Mouse (Mus musculus): ENCODE measurements around the gene Col23a1.

Col23a1 gene

GRCm38 (mm10) chr11:51485051-51485521 is 195.4 kb downstream of the Col23a1 start:
- no peak for DNase-seq (ENCODE audit: low read depth)

- no peak for DNase-seq (ENCODE audit: low read depth)
Observed at GRCm38 (mm10) chr11:51485775-51486464, 196.2 kb downstream of the Col23a1 start.

- DNase-seq (ENCODE audit: low read depth), result no peak
Observed at GRCm38 (mm10) chr11:51488813-51489212, 199.1 kb downstream of the Col23a1 start.

- no peak for DNase-seq (ENCODE audit: low read depth)
Observed at GRCm38 (mm10) chr11:51493421-51493820, 203.7 kb downstream of the Col23a1 start.

GRCm38 (mm10) chr11:51494178-51494577 is 204.5 kb downstream of the Col23a1 start:
- no peak for DNase-seq (ENCODE audit: low read depth)

- DNase-seq (ENCODE audit: low read depth), result no peak
Observed at GRCm38 (mm10) chr11:51499776-51500175, 210.1 kb downstream of the Col23a1 start.

- DNase-seq (ENCODE audit: low read depth), result no peak
Observed at GRCm38 (mm10) chr11:51502431-51502851, 212.7 kb downstream of the Col23a1 start.

- no peak for DNase-seq (ENCODE audit: low read depth)
Observed at GRCm38 (mm10) chr11:51504946-51505345, 215.2 kb downstream of the Col23a1 start.

GRCm38 (mm10) chr11:51508053-51508452 is 218.3 kb downstream of the Col23a1 start:
- DNase-seq (ENCODE audit: low read depth), result no peak

GRCm38 (mm10) chr11:51509211-51509610 is 219.5 kb downstream of the Col23a1 start:
- DNase-seq (ENCODE audit: low read depth), result no peak

- no peak for DNase-seq (ENCODE audit: low read depth)
Observed at GRCm38 (mm10) chr11:51513019-51513418, 223.3 kb downstream of the Col23a1 start.

- DNase-seq (ENCODE audit: low read depth), result no peak
Observed at GRCm38 (mm10) chr11:51515346-51515745, 225.6 kb downstream of the Col23a1 start.

GRCm38 (mm10) chr11:51518100-51518499 is 228.4 kb downstream of the Col23a1 start:
- DNase-seq (ENCODE audit: low read depth), result no peak

GRCm38 (mm10) chr11:51518585-51518984 is 228.9 kb downstream of the Col23a1 start:
- no peak for DNase-seq (ENCODE audit: low read depth)

- DNase-seq (ENCODE audit: low read depth), result no peak
Observed at GRCm38 (mm10) chr11:51521440-51521839, 231.7 kb downstream of the Col23a1 start.

- no peak for DNase-seq (ENCODE audit: low read depth)
Observed at GRCm38 (mm10) chr11:51523215-51523614, 233.5 kb downstream of the Col23a1 start.

- DNase-seq (ENCODE audit: low read depth), result no peak
Observed at GRCm38 (mm10) chr11:51523625-51524024, 233.9 kb downstream of the Col23a1 start.

GRCm38 (mm10) chr11:51526631-51527161 is 237.0 kb downstream of the Col23a1 start:
- DNase-seq (ENCODE audit: low read depth), result no peak

- no peak for DNase-seq (ENCODE audit: low read depth)
Observed at GRCm38 (mm10) chr11:51533128-51533533, 243.4 kb downstream of the Col23a1 start.

GRCm38 (mm10) chr11:51534314-51534713 is 244.6 kb downstream of the Col23a1 start:
- peak; percentile 72 for DNase-seq (ENCODE audit: low read depth)

- no peak for DNase-seq (ENCODE audit: low read depth)
Observed at GRCm38 (mm10) chr11:51538388-51538787, 248.7 kb downstream of the Col23a1 start.

GRCm38 (mm10) chr11:51538919-51539758 is 249.4 kb downstream of the Col23a1 start:
- no peak for DNase-seq (ENCODE audit: low read depth)

- peak; percentile 97 for DNase-seq (ENCODE audit: low read depth)
Observed at GRCm38 (mm10) chr11:51539759-51540282, 250.1 kb downstream of the Col23a1 start.

Data from c-Kit-positive CD71-negative TER-119-negative erythroid progenitor cells, embryonic 14.5 days (primary cell).